Mouse (Mus musculus) midbrain, embryonic 13.5 days (tissue): ENCODE results near the gene 4921504E06Rik. TPM values are rescaled to one million over a fixed set of nuclear protein-coding genes. Genes with fewer than 3 reads are reported as not detected.

Experiments
- ATAC-seq: fragments of 200-750 bp; cut with Nextera tagmentation; 2 replicates; pipeline ENCODE4 v1.8.0; 2017; ENCODE audit warnings: mild to moderate bottlenecking, moderate TSS enrichment, moderate library complexity
- H3K27ac ChIP-seq: fragments of 300-500 bp; sonication (generic); 2 replicates; pipeline ENCODE4 v1.5.1; 2015; ENCODE audit warnings: inconsistent platforms, mild to moderate bottlenecking, moderate library complexity
- H3K27me3 ChIP-seq: fragments of 300-500 bp; sonication (generic); 2 replicates; pipeline ENCODE4 v1.6.1; 2015; ENCODE audit warnings: mild to moderate bottlenecking, inconsistent platforms
- H3K36me3 ChIP-seq: fragments of 300-500 bp; sonication (generic); 2 replicates; pipeline ENCODE4 v1.6.1; 2015; ENCODE audit warnings: mild to moderate bottlenecking, inconsistent platforms
- H3K4me1 ChIP-seq: fragments of 300-500 bp; sonication (generic); replicated peaks from 2 replicates; pipeline ENCODE4 v1.6.1; 2015; ENCODE audit warnings: inconsistent platforms
- H3K4me2 ChIP-seq: fragments of 300-500 bp; sonication (generic); replicated peaks from 2 replicates; pipeline ENCODE4 v1.6.1; 2015; ENCODE audit warnings: moderate library complexity, mild to moderate bottlenecking, inconsistent platforms
- H3K4me3 ChIP-seq: fragments of 300-500 bp; sonication (generic); replicated peaks from 2 replicates; pipeline ENCODE4 v1.5.1; 2015; ENCODE audit warnings: mild to moderate bottlenecking, inconsistent platforms
- H3K9ac ChIP-seq: fragments of 300-500 bp; sonication (generic); replicated peaks from 2 replicates; pipeline ENCODE4 v1.6.1; 2015; ENCODE audit warnings: mild to moderate bottlenecking, inconsistent platforms
- H3K9me3 ChIP-seq: fragments of 300-500 bp; sonication (generic); 2 replicates; pipeline ENCODE4 v1.6.1; 2016; ENCODE audit warnings: mild to moderate bottlenecking, inconsistent platforms
- WGBS: fragments of 180-500 bp; shearing (Covaris S2); methylation state at CpG from one replicate; pipeline ENCODE4 v1.1.7; 2015; 5-methylcytosine and 5-hydroxymethylcytosine counted together
- polyA plus RNA-seq: library from polyadenylated mRNA; unstranded; fragments of >200 nt; fragmentation: Nextera tagmentation; extraction: Ambion mirVana; gene quantifications from 2 replicates; pipeline ENCODE4 v1.2.1, GENCODE M21; 2015

The 4921504E06Rik gene
- polyA plus RNA-seq: 0.13 TPM in 1 of 2 replicates, not detected in the other

GRCm38 (mm10) chr2:19553821-19554592, at the start of gene 4921504E06Rik:
4921504E06Rik (minus strand) TSS chr2:19553914.
- WGBS: 2% methylated on average over 27 of the region's 27 CpGs
- peak; percentile 94 for ATAC-seq
- peak within 1 kb of the TSS; percentile 60 for H3K4me2 ChIP-seq
- no peaks in the 10 kb centered on the region for H3K9me3 ChIP-seq
- H3K36me3 ChIP-seq: no peaks in the 10 kb centered on the region
- peak within 1 kb of the TSS; percentile 52; the same call in 1 of the 2 replicates for H3K9ac ChIP-seq
- H3K4me3 ChIP-seq: peak within 1 kb of the TSS; percentile 45
- H3K4me1 ChIP-seq: peaks cover 14% of the 10 kb centered on the region
- peaks cover 17% of the 10 kb centered on the region for H3K27me3 ChIP-seq
- H3K27ac ChIP-seq: peak within 1 kb of the TSS; percentile 77

DNA sequence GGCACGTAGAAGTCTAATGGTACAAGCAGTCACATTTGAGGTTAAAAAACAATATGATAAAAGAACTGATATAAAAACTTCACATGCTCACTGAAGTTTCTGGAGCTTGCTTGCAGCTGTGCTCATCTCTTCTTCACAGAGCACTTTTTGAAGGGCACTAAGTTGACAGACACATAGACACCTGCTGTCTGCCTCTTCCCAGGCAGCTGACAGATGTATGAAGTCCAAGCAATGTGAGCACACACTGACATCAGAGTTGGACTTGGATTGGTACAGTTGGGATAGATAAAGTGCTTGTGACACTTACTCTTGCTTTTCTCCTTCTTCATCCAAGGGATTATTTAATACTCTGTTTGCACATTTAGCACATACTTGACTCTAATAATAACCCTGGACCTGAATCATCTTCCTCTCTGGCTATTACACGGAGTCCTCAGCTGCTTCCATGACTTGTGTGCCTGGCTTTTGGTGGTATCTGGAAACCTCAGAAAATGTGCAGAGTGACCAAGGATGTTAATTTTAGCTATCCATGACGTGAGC, 47.7 kb upstream of the 4921504E06Rik start:
- no peak overlapping the region for H3K27ac ChIP-seq
- no peaks in the 10 kb centered on the region for H3K36me3 ChIP-seq
- no peaks in the 10 kb centered on the region for H3K9me3 ChIP-seq
- no peak for ATAC-seq
- no peak overlapping the region for H3K9ac ChIP-seq
- no peak overlapping the region for H3K4me2 ChIP-seq
- no peaks in the 10 kb centered on the region for H3K27me3 ChIP-seq
- H3K4me3 ChIP-seq: no peak overlapping the region
- WGBS: 81% methylated on average over 3 of the region's 3 CpGs
- H3K4me1 ChIP-seq: no peaks in the 10 kb centered on the region

DNA sequence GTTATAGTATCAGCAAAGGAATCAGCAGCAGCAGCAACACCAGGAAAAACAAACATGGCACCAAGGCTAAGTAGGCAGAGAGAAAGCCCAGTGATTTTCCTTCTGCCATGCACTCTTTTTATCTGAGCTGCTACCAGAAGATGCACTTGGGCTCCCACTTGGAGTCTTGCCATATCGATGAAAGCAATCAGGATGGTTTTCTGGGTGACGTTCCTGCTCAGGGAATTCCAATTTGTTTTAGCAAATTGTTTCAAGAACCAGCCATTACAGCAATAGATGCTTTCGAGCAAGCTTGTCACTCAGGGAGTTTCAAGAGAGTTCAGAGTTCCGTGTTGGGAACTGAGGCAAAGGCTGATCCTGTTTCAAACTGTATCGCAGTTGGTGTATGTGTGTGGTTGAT, 47.1 kb upstream of the 4921504E06Rik start:
- Histone ChIP-seq H3K36me3 (no peaks in the 10 kb centered on the region), H3K27ac (no peak overlapping the region), H3K9ac (no peak overlapping the region), H3K9me3 (no peaks in the 10 kb centered on the region), H3K27me3 (no peaks in the 10 kb centered on the region), H3K4me3 (no peak overlapping the region), H3K4me2 (no peak overlapping the region), H3K4me1 (no peaks in the 10 kb centered on the region)
- 92% methylated on average over 5 of the region's 5 CpGs for WGBS
- no peak for ATAC-seq

DNA sequence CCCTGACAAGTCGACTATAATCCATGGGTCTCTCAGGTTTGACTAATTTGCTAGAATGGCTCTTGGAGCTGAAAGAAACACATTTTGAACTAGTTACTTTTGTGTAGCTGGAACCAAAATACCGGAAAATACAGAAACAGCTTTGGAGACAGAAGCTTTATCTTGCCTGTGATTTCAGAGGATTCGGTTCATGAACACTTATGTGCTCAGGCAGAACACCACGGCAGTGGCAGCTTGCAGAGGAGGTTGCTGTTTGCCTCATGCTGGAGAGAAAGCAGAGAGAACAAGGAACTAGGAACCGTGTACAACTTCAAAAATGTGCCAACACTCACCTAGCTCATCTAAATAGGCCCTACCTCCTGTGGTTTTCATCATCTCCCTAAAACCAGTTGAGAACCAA, 46.1 kb upstream of the 4921504E06Rik start:
- no peaks in the 10 kb centered on the region for H3K4me1 ChIP-seq
- H3K4me2 ChIP-seq: no peak overlapping the region

GRCm38 (mm10) chr2:19596988-19597387, 43.3 kb upstream of the 4921504E06Rik start:
- Histone ChIP-seq H3K27ac (no peak overlapping the region), H3K27me3 (no peaks in the 10 kb centered on the region), H3K36me3 (no peaks in the 10 kb centered on the region), H3K4me1 (no peaks in the 10 kb centered on the region), H3K4me3 (no peak overlapping the region), H3K4me2 (no peak overlapping the region), H3K9me3 (no peaks in the 10 kb centered on the region), H3K9ac (no peak overlapping the region)
- no peak for ATAC-seq

More for the DNA sequence above, 46.1 kb upstream of the 4921504E06Rik start:
- Histone ChIP-seq H3K36me3 (no peaks in the 10 kb centered on the region), H3K9ac (no peak overlapping the region), H3K27ac (no peak overlapping the region), H3K4me3 (no peak overlapping the region), H3K27me3 (no peaks in the 10 kb centered on the region), H3K9me3 (no peaks in the 10 kb centered on the region)
- WGBS: 82% methylated on average over 5 of the region's 5 CpGs
- no peak for ATAC-seq

GRCm38 (mm10) chr2:19596426-19596825, 42.7 kb upstream of the 4921504E06Rik start:
- Histone ChIP-seq H3K4me3 (no peak overlapping the region), H3K9ac (no peak overlapping the region), H3K36me3 (no peaks in the 10 kb centered on the region), H3K4me2 (no peak overlapping the region), H3K27ac (no peak overlapping the region), H3K9me3 (no peaks in the 10 kb centered on the region), H3K4me1 (no peaks in the 10 kb centered on the region), H3K27me3 (no peaks in the 10 kb centered on the region)
- ATAC-seq: no peak
- 65% methylated on average over 2 of the region's 2 CpGs for whole genome bisulfite sequencing

- no peak overlapping the region for H3K9ac ChIP-seq
- no peaks in the 10 kb centered on the region for H3K27me3 ChIP-seq
- 78% methylated on average over 7 of the region's 7 CpGs for WGBS
- no peak overlapping the region for H3K4me3 ChIP-seq
- no peaks in the 10 kb centered on the region for H3K4me1 ChIP-seq
- H3K36me3 ChIP-seq: no peaks in the 10 kb centered on the region
- no peak overlapping the region for H3K4me2 ChIP-seq
- H3K9me3 ChIP-seq: no peaks in the 10 kb centered on the region
- no peak overlapping the region for H3K27ac ChIP-seq
- no peak for ATAC-seq
Measured at GRCm38 (mm10) chr2:19594856-19595255, 41.1 kb upstream of the 4921504E06Rik start.

DNA sequence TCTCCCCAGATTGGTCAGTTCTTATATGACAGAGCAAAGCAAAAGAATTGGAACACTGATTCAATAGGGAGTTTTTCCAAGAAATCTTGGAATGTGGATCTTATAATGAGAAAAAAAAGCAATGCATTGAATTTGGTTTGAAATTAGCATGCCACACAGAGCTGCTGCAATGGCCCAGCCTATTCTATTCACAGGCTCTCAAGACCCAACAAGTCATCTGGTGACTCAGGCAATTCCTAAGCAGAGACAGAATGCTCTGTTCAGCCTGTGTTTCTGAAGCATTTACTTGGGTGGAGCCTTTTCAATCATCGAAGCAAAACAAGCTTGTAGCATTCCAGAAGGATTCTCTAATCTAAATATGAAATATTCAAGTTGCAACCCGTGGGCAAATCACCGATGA, 26.1 kb upstream of the 4921504E06Rik start:
- 0 out of 2 replicates have a peak, but pooled peaks cover 3% of the 10 kb centered on the region for H3K4me1 ChIP-seq
- H3K36me3 ChIP-seq: no peaks in the 10 kb centered on the region
- no peaks in the 10 kb centered on the region for H3K27me3 ChIP-seq
- whole genome bisulfite sequencing: 82% methylated on average over 3 of the region's 3 CpGs
- no peak for ATAC-seq
- H3K4me2 ChIP-seq: no peak overlapping the region
- H3K4me3 ChIP-seq: no peak overlapping the region
- no peak overlapping the region for H3K27ac ChIP-seq
- H3K9me3 ChIP-seq: no peaks in the 10 kb centered on the region
- H3K9ac ChIP-seq: no peak overlapping the region

- Histone ChIP-seq H3K36me3 (no peaks in the 10 kb centered on the region), H3K4me2 (no peak overlapping the region), H3K4me1 (0 out of 2 replicates have a peak, but pooled peaks cover 3% of the 10 kb centered on the region), H3K4me3 (no peak overlapping the region), H3K27me3 (no peaks in the 10 kb centered on the region), H3K27ac (no peak overlapping the region), H3K9ac (no peak overlapping the region), H3K9me3 (no peaks in the 10 kb centered on the region)
- no peak for ATAC-seq
- 43% methylated on average over 6 of the region's 6 CpGs for WGBS
Measured at GRCm38 (mm10) chr2:19579180-19579579, 25.5 kb upstream of the 4921504E06Rik start.

DNA sequence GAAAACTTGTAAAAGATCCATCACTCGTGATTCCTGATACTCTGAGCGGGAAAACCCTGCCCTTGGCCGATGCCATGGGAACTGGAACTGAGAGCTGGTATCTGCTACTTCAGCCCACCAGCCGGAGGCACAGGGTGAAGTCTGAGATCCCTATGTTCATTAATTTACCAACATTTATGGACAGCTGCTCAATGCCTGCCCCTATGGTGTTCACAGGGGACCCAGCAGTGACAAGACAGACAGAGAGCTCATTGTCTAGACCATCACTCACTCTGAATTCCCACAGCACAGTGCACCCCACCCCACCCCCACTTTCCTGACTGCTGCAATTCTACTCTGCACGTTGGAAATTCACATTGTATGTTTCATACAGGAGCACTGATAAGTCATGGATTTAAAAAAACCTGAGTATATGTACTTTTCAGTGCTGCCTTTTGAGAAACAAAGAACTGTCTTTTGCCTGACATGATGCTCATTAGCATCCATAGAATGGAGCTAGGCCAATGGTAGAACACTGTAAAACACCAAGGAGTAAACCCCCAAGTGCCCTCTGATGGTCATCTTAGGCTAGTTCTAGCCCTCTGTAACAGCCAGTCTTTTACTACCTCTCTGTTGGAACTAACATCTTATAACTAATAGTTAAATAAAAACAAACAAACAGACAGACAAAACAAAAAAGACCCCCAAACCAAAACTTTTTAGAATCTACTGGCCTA, 8.6 kb upstream of the 4921504E06Rik start:
- peak; percentile 86 for ATAC-seq
- 52% methylated on average over 5 of the region's 5 CpGs for WGBS
- H3K9ac ChIP-seq: no peak overlapping the region
- H3K27me3 ChIP-seq: no peaks in the 10 kb centered on the region
- no peaks in the 10 kb centered on the region for H3K4me1 ChIP-seq
- no peak overlapping the region for H3K4me2 ChIP-seq
- H3K9me3 ChIP-seq: no peaks in the 10 kb centered on the region
- H3K36me3 ChIP-seq: no peaks in the 10 kb centered on the region
- H3K27ac ChIP-seq: no peak overlapping the region
- no peak overlapping the region for H3K4me3 ChIP-seq

DNA sequence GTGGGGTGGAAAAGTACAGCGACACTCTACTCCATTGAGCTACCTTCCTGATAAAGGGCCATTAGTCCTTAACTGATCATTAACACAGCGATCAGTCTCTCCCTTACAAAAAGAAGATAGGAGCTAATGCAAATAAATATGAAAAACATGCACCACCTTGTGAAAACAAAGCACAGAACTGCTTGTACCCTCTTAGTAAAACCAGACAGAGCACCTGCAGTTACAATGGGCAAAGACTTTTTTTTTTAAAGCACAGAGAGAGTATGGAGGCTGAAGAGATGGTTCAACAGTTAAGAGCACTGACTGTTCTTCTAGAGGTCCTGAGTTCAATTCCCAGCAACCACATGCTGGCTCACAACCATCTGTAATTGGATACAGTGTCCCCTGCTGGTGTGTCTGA, 6.9 kb upstream of the 4921504E06Rik start:
- Histone ChIP-seq H3K9ac (no peak overlapping the region), H3K36me3 (no peaks in the 10 kb centered on the region), H3K9me3 (no peaks in the 10 kb centered on the region), H3K4me2 (no peak overlapping the region), H3K4me1 (no peaks in the 10 kb centered on the region), H3K27me3 (no peaks in the 10 kb centered on the region), H3K4me3 (no peak overlapping the region), H3K27ac (no peak overlapping the region)
- 63% methylated on average over 2 of the region's 2 CpGs for WGBS
- ATAC-seq: no peak

DNA sequence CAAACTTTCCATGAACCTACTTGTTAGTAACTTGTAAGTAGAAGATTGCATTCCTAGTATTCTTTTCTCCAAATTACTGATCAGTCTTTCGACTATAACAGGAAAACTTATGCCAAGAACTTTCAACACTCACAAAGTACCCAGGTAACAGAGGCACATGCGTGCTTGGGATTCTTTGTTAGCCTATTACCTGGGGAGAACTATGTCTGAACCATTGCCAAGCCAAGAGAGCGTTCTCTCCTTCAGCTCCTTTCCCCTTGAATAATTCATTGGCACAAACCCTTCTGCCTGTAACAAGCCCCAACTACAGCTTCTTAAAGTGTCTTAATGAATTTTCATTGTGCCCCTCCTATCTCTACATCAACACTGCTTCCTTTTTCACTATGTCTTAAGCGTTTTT, 6.4 kb upstream of the 4921504E06Rik start:
- Histone ChIP-seq H3K36me3 (no peaks in the 10 kb centered on the region), H3K4me3 (no peak overlapping the region), H3K4me1 (no peaks in the 10 kb centered on the region), H3K9me3 (no peaks in the 10 kb centered on the region), H3K4me2 (no peak overlapping the region), H3K27ac (no peak overlapping the region), H3K27me3 (0 out of 2 replicates have a peak, but pooled peaks cover 1% of the 10 kb centered on the region), H3K9ac (no peak overlapping the region)
- no peak for ATAC-seq
- WGBS: 56% methylated on average over 4 of the region's 4 CpGs
